Mouse (Mus musculus) cerebellum, postnatal 36 days (tissue): ENCODE data around the gene Edn2.

ENCODE experiments used
- DNase-seq, 2 experiments: peaks; one replicate each; pipeline ENCODE4 v3.0.0; 2021 to 2022; ENCODE audit warnings: mixed read lengths in 2 of 2

The Edn2 gene

GRCm38 (mm10) chr4:120158714-120159310, 2.2 kb upstream of the Edn2 start:
- no peak for DNase-seq

GRCm38 (mm10) chr4:120162586-120162985, 1.6 kb downstream of the Edn2 start:
- DNase-seq: no peak

GRCm38 (mm10) chr4:120163242-120163641, 2.2 kb downstream of the Edn2 start:
- DNase-seq: peak; percentile 87 to 91

GRCm38 (mm10) chr4:120164316-120164715, 3.3 kb downstream of the Edn2 start:
- DNase-seq: no peak

- no peak for DNase-seq
These were observed 6.8 kb downstream of the Edn2 start for GRCm38 (mm10) chr4:120167778-120168177.

GRCm38 (mm10) chr4:120168346-120168745, 7.3 kb downstream of the Edn2 start:
- DNase-seq: no peak

- DNase-seq: no peak
These were observed 9.5 kb downstream of the Edn2 start for GRCm38 (mm10) chr4:120170387-120170936.

- DNase-seq: no peak
These were observed 11.2 kb downstream of the Edn2 start for GRCm38 (mm10) chr4:120172050-120172684.

- DNase-seq: no peak
These were observed 18.1 kb downstream of the Edn2 start for GRCm38 (mm10) chr4:120179123-120179522.

- DNase-seq: no peak
These were observed 19.5 kb downstream of the Edn2 start for GRCm38 (mm10) chr4:120180535-120180934.

- no peak for DNase-seq
These were observed 23.5 kb downstream of the Edn2 start for GRCm38 (mm10) chr4:120184374-120184991.

- no peak for DNase-seq
These were observed 25.4 kb downstream of the Edn2 start for GRCm38 (mm10) chr4:120186441-120186840.

GRCm38 (mm10) chr4:120186934-120187333, 25.9 kb downstream of the Edn2 start:
- DNase-seq: no peak

- DNase-seq: no peak
These were observed 27.2 kb downstream of the Edn2 start for GRCm38 (mm10) chr4:120188204-120188603.

GRCm38 (mm10) chr4:120188651-120189161, 27.7 kb downstream of the Edn2 start:
- peak; percentile 87 to 92 for DNase-seq

- DNase-seq: peak; percentile 48 to 64
These were observed 28.9 kb downstream of the Edn2 start for GRCm38 (mm10) chr4:120189941-120190340.

GRCm38 (mm10) chr4:120191987-120192386, 31.0 kb downstream of the Edn2 start:
- DNase-seq: no peak

- DNase-seq: no peak
These were observed 33.0 kb downstream of the Edn2 start for GRCm38 (mm10) chr4:120194026-120194425.

GRCm38 (mm10) chr4:120194965-120195364, 34.0 kb downstream of the Edn2 start:
- no peak for DNase-seq

- DNase-seq: no peak
These were observed 38.3 kb downstream of the Edn2 start for GRCm38 (mm10) chr4:120199184-120199885.

- DNase-seq: no peak
These were observed 39.7 kb downstream of the Edn2 start for GRCm38 (mm10) chr4:120200551-120201266.

GRCm38 (mm10) chr4:120204357-120204942, 43.4 kb downstream of the Edn2 start:
- no peak for DNase-seq
